Mouse (Mus musculus): ENCODE measurements around the gene 1700001J03Rik.

- TF ChIP-seq CTCF (IDR thresholded peaks at IDR 0.05; ENCODE audit: low read depth) (no peak), EP300 (IDR thresholded peaks at IDR 0.05; ENCODE audit: low read depth) (no peak)
Observed at GRCm38 (mm10) chr5:146232056-146232675, 47.1 kb upstream of the 1700001J03Rik start.

Measured in liver, postnatal 0 days (tissue).